Mouse (Mus musculus) embryo, embryonic 11.5 days (tissue): Measurements from ENCODE around the gene Mrpl35.

Experiments
- DNase-seq: peaks from one replicate; pipeline ENCODE4 v3.0.0-alpha.2; 2012; ENCODE audit warnings: low read depth, low spot score

Gene Mrpl35

GRCm38 (mm10) chr6:71801011-71801713 lies 25.6 kb downstream of the Mrpl35 start:
- DNase-seq = no peak

DNA sequence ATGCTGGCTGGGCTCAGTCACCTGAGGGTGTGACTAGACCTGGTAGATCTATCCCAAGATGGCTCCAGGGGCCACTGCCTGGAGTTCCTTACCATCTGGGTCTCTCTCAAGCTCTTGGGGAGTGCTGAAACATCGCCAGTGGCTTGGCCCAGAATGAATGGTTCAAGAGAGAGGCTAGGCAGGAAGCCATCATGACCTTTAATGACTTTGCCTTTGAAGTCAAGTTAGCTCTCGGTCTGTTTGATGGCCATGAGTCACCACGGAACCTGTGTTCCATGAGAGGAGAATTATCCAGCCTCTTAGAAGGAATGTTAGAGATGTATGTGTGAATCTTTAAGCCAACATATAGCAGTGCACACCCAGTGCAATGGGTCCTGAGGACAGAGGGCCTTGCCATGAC lies 27.4 kb downstream of the Mrpl35 start:
- no peak for DNase-seq

DNA sequence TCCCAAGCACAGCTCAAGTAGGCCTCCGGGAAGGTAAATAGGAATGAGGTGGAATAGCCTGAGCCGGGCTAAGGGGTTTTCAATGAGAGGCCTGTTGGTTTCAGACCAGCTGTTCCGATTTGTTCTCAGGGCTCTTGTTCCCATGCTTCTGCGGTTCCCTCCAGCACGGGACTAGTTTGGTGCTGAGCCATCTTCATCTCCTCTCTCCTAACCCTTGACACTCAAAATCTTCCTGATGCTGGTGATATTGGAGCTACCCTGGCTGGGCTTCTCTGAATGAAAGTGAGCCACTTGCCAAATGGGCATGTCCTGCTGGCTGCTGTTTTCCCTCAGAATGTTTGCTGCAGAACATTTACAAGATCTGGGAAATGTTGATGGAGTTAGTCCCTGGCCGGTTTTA lies 35.0 kb downstream of the Mrpl35 start:
- no peak for DNase-seq

DNA sequence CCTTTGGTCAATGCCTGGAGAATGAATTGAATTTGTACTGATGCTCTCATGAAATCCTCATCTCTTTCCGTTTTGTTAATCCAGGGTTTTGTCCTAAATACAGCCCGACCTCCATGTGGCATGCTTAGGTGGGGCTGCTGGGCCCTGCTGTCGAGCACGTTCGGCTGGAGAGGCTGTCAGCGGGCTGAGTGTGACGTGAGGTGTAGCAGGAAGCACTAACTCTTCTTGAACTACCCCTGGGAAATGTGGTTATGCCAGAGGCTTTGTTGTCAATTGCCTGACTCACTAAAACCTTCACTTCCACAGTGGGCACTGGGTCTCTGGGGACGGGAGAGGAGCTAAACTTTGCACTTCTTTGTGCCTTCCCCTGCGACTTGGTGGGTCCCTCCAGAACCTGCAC lies 38.4 kb downstream of the Mrpl35 start:
- no peak for DNase-seq

- no peak for DNase-seq
Measured at GRCm38 (mm10) chr6:71783165-71783564, 43.6 kb downstream of the Mrpl35 start.

GRCm38 (mm10) chr6:71780431-71780830 lies 46.3 kb downstream of the Mrpl35 start:
- no peak for DNase-seq

GRCm38 (mm10) chr6:71779831-71780230 lies 46.9 kb downstream of the Mrpl35 start:
- DNase-seq = no peak

- no peak for DNase-seq
Measured at GRCm38 (mm10) chr6:71778016-71778415, 48.8 kb downstream of the Mrpl35 start.

GRCm38 (mm10) chr6:71772636-71773208 lies 54.0 kb downstream of the Mrpl35 start:
- DNase-seq = no peak

DNA sequence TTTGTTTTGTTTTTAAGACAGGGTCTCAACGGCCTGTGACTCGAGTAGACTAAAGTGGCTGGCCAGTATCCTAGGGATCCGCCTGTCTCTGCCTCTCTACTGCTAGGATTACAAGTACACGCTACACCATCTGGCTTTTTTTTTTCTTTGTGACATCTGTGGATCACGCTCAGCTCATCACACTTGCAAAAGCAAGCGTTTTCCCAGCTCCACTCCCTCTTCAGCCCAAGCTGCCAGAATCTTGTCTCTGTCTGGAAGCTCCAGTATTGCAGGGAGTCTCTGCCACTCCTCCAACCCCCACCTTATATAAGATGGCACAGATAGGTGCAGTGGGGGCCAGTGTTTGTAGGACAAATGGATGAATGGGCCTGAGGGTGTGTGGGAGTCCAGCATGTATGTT lies 54.6 kb downstream of the Mrpl35 start:
- DNase-seq = no peak

GRCm38 (mm10) chr6:71771282-71771681 lies 55.5 kb downstream of the Mrpl35 start:
- DNase-seq = no peak

DNA sequence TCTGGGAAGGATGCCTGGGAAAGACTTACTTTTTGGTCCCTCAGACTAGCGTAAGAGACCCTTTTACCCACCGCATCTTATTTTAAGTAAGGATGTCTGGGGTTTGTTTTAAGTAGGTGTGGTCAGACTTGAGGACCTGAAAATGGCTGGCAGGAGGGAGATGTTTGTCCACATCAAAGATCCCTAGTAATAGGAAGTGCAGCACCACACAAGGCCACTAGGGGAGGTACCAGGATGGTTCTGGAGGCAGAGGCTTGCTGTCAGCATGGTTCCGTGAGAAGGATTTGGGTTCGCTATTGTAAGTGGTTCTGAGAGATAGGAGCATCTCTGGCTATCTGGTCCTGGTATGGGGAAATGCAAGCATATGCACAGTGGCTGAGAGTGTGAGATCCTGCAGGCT lies 55.9 kb downstream of the Mrpl35 start:
- no peak for DNase-seq

GRCm38 (mm10) chr6:71769901-71770690 lies 56.7 kb downstream of the Mrpl35 start:
- no peak for DNase-seq

DNA sequence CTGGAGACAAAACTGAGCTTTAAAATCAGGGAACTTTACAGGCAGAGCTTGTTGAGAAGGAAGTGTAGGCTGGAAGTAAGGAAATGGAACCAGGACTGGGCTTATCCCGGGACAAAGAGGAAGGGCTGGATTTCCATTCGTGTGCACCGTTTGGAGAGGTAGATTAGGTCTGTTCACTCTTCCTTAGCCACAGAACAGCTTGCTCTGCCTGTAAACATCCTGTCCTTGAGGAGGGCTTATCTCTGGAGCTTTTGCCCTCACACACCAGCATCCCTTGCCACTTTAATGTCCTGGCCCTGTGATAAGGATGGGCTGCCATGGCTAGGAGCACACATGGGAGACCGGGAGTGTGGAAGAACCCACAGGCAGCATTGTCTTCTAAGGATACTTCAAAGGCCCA lies 59.0 kb downstream of the Mrpl35 start:
- DNase-seq = no peak
